Mouse (Mus musculus): Measurements from ENCODE around the gene Ctbs.

Gene Ctbs

DNA sequence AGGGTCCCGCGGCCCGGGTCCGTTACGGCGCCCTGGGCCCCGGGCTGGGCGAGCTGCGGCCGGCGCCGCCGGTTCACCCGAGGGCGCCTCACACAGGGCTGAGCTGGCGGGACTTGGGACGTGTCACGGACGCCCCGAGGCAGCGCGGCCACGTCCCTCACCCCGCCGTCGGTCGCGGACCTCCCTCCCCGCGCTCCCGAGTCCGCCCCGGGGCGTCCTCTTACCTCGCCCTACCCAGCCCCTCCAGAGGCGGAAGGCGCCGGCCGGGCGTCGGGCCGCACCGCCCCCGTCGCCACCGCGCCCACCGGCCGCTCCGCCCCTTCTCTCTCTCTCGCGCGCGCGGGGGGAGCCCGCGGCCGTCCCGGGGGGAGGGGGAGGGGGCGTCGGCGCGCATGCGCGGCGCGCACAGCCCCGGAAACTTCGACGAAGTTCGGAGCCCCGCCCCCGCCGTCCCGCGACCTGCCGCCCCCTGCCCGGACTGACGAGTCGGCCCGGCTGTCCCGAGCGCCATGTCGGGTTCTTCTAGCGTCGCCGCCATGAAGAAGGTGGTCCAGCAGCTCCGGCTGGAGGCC is 49.9 kb downstream of the Ctbs start, which contains the start of the genes Spata1 and Gng5:
Gene Spata1, minus strand, starts transcription at position 323 of the 572 bp plus-strand sequence.
Gene Gng5, plus strand, starts transcription at position 377 of the 572 bp plus-strand sequence.
- DNase-seq: peak; percentile 16

DNA sequence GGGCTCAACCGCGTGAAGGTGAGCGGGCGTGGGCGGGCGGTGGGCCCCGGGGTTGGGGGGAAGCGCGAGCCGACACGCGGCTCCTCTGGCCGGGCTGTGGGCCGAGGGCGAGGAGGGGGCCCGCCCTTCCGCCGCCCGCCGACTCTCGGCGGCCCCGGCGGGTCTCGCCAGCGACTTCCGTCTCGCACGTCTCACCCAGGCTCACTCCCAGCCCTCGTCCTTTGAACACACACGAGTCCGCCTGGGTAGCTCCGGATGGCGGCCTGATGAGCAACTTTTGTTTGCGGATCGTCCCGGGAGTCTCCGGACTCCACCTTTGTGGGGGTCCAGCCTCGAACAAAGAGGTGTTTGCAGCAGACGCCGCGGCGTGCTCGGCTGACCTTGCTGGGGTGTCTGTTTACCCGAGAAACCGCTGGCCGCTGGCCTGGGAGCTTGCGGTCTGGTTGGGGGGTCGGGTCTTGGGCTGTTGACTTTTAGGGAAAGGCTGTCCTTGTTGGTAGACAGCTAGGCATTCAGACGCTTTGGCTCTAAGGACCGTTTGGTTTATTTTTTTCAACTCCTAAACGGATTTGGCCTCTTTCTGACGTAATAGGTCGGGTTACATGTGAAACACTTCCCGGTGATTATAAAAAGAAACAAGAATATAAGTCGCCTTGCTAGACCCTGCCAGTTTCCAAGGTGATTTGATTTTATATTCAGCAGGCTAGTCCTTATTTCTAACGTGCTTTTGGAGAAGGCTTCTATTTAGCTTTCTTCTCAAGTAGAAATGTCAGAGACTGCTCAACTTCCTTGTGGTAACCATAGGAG is 50.6 kb downstream of the Ctbs start:
- no peak for DNase-seq

- DNase-seq: no peak
These were observed 51.2 kb downstream of the Ctbs start for GRCm38 (mm10) chr3:146500810-146501201.

DNA sequence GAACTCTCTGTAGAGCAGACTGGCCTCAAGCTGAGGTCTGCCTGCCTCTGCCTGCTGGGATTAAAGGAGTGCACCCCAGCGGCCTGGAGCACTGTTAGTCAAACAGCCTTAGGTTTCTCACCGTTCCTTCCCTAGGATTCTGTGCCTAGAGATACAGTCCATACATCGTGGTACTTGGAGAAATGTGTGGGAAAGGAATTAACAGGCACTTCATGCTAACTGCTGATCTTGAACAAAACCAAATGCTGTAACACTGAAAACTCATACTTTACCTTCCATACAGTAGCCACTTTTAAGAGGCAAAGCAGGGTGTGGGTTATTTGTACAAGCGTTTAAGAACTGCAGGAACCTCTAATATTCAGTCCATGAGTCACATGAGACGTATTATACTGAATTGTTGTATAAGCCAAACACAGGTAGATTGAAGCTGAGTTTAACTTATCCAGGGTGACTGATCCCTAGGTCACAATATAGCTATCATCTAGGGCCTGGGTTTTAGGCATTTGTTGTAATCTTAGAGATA is 52.1 kb downstream of the Ctbs start:
- no peak for DNase-seq

GRCm38 (mm10) chr3:146506711-146507110 is 57.1 kb downstream of the Ctbs start:
- no peak for DNase-seq

All from cerebellum, adult 11-12 months (tissue).